In the genomic region with DNA sequence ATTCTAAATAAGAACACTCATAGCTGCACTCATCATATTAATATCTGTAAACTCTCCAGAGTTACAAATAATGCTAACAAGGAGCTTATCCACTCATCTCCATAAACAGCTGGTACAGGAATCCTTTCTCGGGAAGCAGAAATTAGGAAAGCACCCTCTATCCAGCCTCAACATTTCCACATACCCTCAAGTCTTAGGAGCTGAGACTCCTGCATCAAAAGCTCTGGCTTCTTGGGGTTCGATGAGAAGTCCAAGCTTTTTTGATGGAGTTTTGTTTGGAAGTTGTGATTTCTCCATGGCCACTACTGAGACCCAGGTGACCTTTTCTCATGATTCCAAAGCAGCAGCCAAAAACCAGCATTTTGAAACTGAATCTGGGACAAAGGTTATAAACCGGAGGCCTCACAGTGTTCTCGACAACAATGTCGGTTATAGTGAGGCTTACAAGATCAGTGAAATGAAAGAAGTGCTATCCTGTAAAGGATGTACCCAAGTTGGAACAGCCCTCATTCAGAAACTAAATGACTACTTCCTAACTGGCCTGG, we compare ENCODE assay signal across 22 mouse cellular contexts. TPM values are rescaled to one million over a fixed set of nuclear protein-coding genes. Genes with fewer than 3 reads are reported as not detected.
A peak's percentile ranks its signal among the peaks of the same experiment; 100 is the strongest.
DNase-seq lines count a peak whose midpoint lies in the region; ATAC-seq lines count a peak whose summit lies in the region.
"Had no signal": no experiment of that assay in that cellular context is flagged by ENCODE, and none has a peak within 500 bp of the region (broad histone marks: within the 10 kb centered on the region; RNA-seq: fewer than 3 reads in every experiment).

No protein-coding gene starts in this region.

- H3K27me3 ChIP-seq in heart, embryonic 11.5 days (ENCODE audit: control insufficient read depth, insufficient read depth, low read length), result no peaks in the 10 kb centered on the region
- H3K27me3 ChIP-seq: CH12.LX; embryonic facial prominence, embryonic 15.5 days; heart, embryonic 15.5 days; hindbrain, embryonic 13.5 days had no signal

- H3K4me3 ChIP-seq in heart, embryonic 11.5 days (ENCODE audit: low read depth, low read length), result no peak overlapping the region
- no peak overlapping the region for H3K4me3 ChIP-seq in brown adipose tissue, adult 24 weeks (ENCODE audit: insufficient read depth, low read depth, low read length)
- H3K4me3 ChIP-seq: embryonic facial prominence, embryonic 15.5 days; erythroblast, embryonic 14.5 days; forebrain, embryonic 10.5 days; heart, embryonic 10.5 days; heart, embryonic 15.5 days; hindbrain, embryonic 13.5 days had no signal

- H3K36me3 ChIP-seq in heart, embryonic 11.5 days (ENCODE audit: control insufficient read depth, insufficient read depth, low read length), result no peaks in the 10 kb centered on the region
- H3K36me3 ChIP-seq: embryonic facial prominence, embryonic 15.5 days; forebrain, embryonic 10.5 days; heart, embryonic 10.5 days; heart, embryonic 15.5 days; hindbrain, embryonic 13.5 days had no signal

- H3K27ac ChIP-seq in heart, embryonic 11.5 days (ENCODE audit: low read depth, low read length), result no peak overlapping the region
- peak overlapping the region; percentile 83 for H3K27ac ChIP-seq in brown adipose tissue, adult 24 weeks (replicated peaks; ENCODE audit: low read depth, low read length)
- H3K27ac ChIP-seq: embryonic facial prominence, embryonic 15.5 days; forebrain, embryonic 10.5 days; heart, embryonic 10.5 days; heart, embryonic 15.5 days; hindbrain, embryonic 13.5 days had no signal

- DNase-seq in heart, adult 11 months, result peak; percentile 80
- DNase-seq in lung, postnatal 10 days, result peak; percentile 33
- no peak for DNase-seq in lung, postnatal 14 days
- peak; percentile 25 for DNase-seq in NIH3T3 (ENCODE audit: low read depth)
- DNase-seq: adrenal gland, adult 8-10 months; cerebellum, adult 11 months; cerebellum, adult 8-10 months; cerebellum, postnatal 14 days; embryo, embryonic 11 days; gastrocnemius, postnatal 36 days; heart, adult 18-20 months; heart, postnatal 14 days had no signal

- H3K4me1 ChIP-seq in heart, embryonic 11.5 days (ENCODE audit: control insufficient read depth, insufficient read depth, low read length), result no peaks in the 10 kb centered on the region
- H3K4me1 ChIP-seq in brown adipose tissue, adult 24 weeks (ENCODE audit: control insufficient read depth, insufficient read depth, insufficient read length, low read length), result no peaks in the 10 kb centered on the region
- H3K4me1 ChIP-seq: embryonic facial prominence, embryonic 15.5 days; forebrain, embryonic 10.5 days; heart, embryonic 10.5 days; heart, embryonic 15.5 days; hindbrain, embryonic 13.5 days had no signal

- WGBS in heart, embryonic 11.5 days (ENCODE audit: insufficient replicate concordance), result 84% methylated on average over 5 of the region's 5 CpGs

- H3K9ac ChIP-seq in heart, embryonic 11.5 days (ENCODE audit: low read depth, low read length), result no peak overlapping the region
- H3K9ac ChIP-seq: embryonic facial prominence, embryonic 15.5 days; heart, embryonic 15.5 days; hindbrain, embryonic 13.5 days had no signal

- no peaks in the 10 kb centered on the region for H3K9me3 ChIP-seq in heart, embryonic 11.5 days (replicated peaks; ENCODE audit: control insufficient read depth, low read length)
- H3K9me3 ChIP-seq: embryonic facial prominence, embryonic 15.5 days; forebrain, embryonic 10.5 days; heart, embryonic 10.5 days; heart, embryonic 15.5 days; hindbrain, embryonic 13.5 days had no signal

- ATAC-seq in heart, embryonic 11.5 days (replicated peaks; ENCODE audit: insufficient number of reproducible peaks, low FRiP score, low TSS enrichment), result no peak
- ATAC-seq: forebrain, embryonic 14.5 days had no signal

- H3K4me2 ChIP-seq in heart, embryonic 11.5 days, result no peak overlapping the region
- H3K4me2 ChIP-seq: embryonic facial prominence, embryonic 15.5 days; heart, embryonic 15.5 days; hindbrain, embryonic 13.5 days had no signal

RNA-seq across cellular contexts. Expression of a gene that starts 50.9 kb away (rescaled TPM):
- 60.9 and 76.0 TPM in 2 replicates for polyA plus RNA-seq in heart, embryonic 11.5 days (2014; fragmentation: Nextera tagmentation; extraction: Ambion mirVana)
- polyA plus RNA-seq in brown adipose tissue, adult 24 weeks (2012; ENCODE audit: insufficient read depth, insufficient read length, missing spikeins), result 3.6 and 4.6 TPM in 2 replicates

Comparison
In these comparisons a context has a peak if more than half of its experiments do, and no peak if none do; other contexts are left out.
1. RNA of a gene that starts 50.9 kb away (polyA plus RNA-seq): 60.9 to 76.0 TPM in heart, embryonic 11.5 days; 3.6 to 4.6 TPM in brown adipose tissue, adult 24 weeks; every median in the first group is over 10 times any median in the second.